Mouse (Mus musculus): ENCODE data around the gene Agpat4. TPM values are rescaled to one million over a fixed set of nuclear protein-coding genes. Genes with fewer than 3 reads are reported as not detected.
A peak's percentile ranks its signal among the peaks of the same experiment; 100 is the strongest.

Gene Agpat4
- polyA plus RNA-seq, 1 experiment from 2014 or later, result 25.7 TPM

- no peak overlapping the region for H3K4me2 ChIP-seq
- peaks cover 62% of the 10 kb centered on the region for H3K4me1 ChIP-seq (replicated peaks)
- H3K27ac ChIP-seq (replicated peaks), result peak overlapping the region; percentile 58
- H3K36me3 ChIP-seq (replicated peaks), result peaks cover 33% of the 10 kb centered on the region
- ATAC-seq (ENCODE audit: insufficient read depth), result no peak
- H3K9ac ChIP-seq, result no peak overlapping the region
- 34% methylated on average over 7 of the region's 7 CpGs for WGBS (ENCODE audit: insufficient replicate concordance)
- H3K27me3 ChIP-seq, result no peaks in the 10 kb centered on the region
- no peak overlapping the region for H3K4me3 ChIP-seq (replicated peaks)
- no peaks in the 10 kb centered on the region for H3K9me3 ChIP-seq (replicated peaks)
Observed at GRCm38 (mm10) chr17:12170791-12171497, 52.4 kb downstream of the Agpat4 start.

DNA sequence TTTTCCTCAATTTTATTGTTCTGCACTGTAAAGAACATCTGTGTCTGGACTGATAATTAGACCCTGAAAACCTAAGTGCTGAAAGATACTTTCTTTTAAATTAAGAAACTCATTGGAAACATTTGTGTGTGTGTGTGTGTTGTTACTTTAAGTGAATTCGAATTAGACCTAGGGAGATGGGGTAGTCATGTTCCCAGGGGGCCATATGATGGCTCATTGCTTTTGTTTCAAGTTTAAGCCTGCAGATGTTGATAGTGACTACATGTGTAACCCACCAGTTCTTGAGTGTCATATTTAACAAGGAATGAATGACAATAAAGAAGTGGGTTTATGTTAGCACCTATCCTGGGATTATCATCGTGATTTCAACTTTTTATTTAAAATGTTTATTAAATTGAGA is 53.2 kb downstream of the Agpat4 start:
- Histone ChIP-seq H3K27me3 (no peaks in the 10 kb centered on the region), H3K9ac (no peak overlapping the region), H3K27ac (replicated peaks) (no peak overlapping the region), H3K4me3 (replicated peaks) (no peak overlapping the region), H3K4me2 (no peak overlapping the region), H3K9me3 (replicated peaks) (no peaks in the 10 kb centered on the region), H3K36me3 (replicated peaks) (peaks cover 31% of the 10 kb centered on the region), H3K4me1 (replicated peaks) (peaks cover 62% of the 10 kb centered on the region)
- 86% methylated on average over 2 of the region's 2 CpGs for WGBS (ENCODE audit: insufficient replicate concordance)
- no peak for ATAC-seq (ENCODE audit: insufficient read depth)

DNA sequence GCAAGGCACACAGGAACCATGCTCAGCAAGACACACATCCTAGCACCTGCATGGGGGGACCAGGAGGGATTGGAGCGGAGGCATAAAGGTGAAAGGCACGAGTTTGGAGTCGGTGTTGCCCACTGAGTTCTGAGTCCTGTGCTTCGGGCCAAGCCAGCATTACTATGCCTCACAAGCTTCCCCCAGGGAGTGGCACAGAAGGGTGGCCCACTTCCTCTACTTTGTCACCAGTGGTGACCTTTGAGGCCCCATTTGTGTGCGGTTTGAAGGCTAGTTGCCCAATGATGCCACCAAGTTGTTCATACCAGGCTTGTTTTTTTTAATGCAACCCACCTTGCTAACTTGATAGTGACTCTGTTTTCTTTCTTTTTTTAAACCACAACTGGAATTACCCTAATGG is 55.7 kb downstream of the Agpat4 start:
- H3K27me3 ChIP-seq, result no peaks in the 10 kb centered on the region
- ATAC-seq (ENCODE audit: insufficient read depth), result no peak
- H3K9ac ChIP-seq, result no peak overlapping the region
- 86% methylated on average over 5 of the region's 5 CpGs for WGBS (ENCODE audit: insufficient replicate concordance)
- H3K4me1 ChIP-seq (replicated peaks), result peaks cover 54% of the 10 kb centered on the region
- peaks cover 52% of the 10 kb centered on the region for H3K36me3 ChIP-seq (replicated peaks)
- H3K4me2 ChIP-seq, result no peak overlapping the region
- H3K9me3 ChIP-seq (replicated peaks), result no peaks in the 10 kb centered on the region
- H3K27ac ChIP-seq (replicated peaks), result peak overlapping the region; percentile 16
- no peak overlapping the region for H3K4me3 ChIP-seq (replicated peaks)

DNA sequence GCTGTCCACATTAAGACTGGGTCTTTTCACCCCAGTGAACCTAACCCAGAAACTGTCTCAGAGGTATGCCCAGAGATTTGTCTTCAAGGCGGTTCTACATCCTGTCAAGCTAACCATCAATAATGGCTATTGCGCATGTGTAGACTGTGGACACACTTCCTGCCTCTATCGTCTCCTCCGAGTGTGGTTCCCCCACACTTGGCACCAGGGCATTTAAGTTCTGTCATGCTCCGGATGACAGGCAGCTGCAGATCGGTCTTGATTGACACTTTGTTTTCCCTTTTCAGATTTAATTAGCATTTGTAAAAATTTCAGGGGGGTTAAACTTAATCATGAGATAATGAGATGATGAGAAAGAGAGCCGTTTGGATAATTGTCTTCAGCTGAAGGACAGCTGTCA is 56.4 kb downstream of the Agpat4 start:
- peaks cover 55% of the 10 kb centered on the region for H3K4me1 ChIP-seq (replicated peaks)
- no peaks in the 10 kb centered on the region for H3K27me3 ChIP-seq
- H3K36me3 ChIP-seq (replicated peaks), result peaks cover 59% of the 10 kb centered on the region
- 72% methylated on average over 7 of the region's 7 CpGs for WGBS (ENCODE audit: insufficient replicate concordance)
- no peak overlapping the region; the same call in 1 of the 2 replicates for H3K27ac ChIP-seq (replicated peaks)
- H3K9me3 ChIP-seq (replicated peaks), result no peaks in the 10 kb centered on the region
- no peak overlapping the region for H3K4me2 ChIP-seq
- no peak overlapping the region for H3K9ac ChIP-seq
- no peak overlapping the region for H3K4me3 ChIP-seq (replicated peaks)
- no peak for ATAC-seq (ENCODE audit: insufficient read depth)

DNA sequence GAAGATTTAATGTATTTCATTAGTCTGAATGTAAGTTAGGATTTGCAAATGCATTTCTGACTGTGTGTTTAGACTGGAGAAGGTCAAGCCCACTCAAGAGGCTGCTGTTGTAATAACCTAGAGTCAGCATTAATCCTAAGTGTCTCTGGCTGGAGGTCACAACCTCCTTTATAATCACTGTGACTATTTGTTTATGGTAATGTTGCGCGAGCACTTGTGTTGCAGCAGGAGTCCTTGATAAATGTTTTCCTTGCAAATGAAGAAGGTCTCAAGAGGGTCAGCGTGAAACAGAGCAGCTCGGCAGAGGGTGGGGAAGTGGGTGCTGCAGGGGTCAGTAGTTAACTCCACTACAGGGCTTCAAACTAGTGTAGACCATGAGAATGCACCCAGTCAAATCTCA is 57.1 kb downstream of the Agpat4 start:
- no peak overlapping the region for H3K4me3 ChIP-seq (replicated peaks)
- H3K9me3 ChIP-seq (replicated peaks), result no peaks in the 10 kb centered on the region
- 84% methylated on average over 4 of the region's 4 CpGs for WGBS (ENCODE audit: insufficient replicate concordance)
- H3K9ac ChIP-seq, result no peak overlapping the region
- no peak overlapping the region for H3K4me2 ChIP-seq
- no peak for ATAC-seq (ENCODE audit: insufficient read depth)
- H3K27me3 ChIP-seq, result no peaks in the 10 kb centered on the region
- no peak overlapping the region for H3K27ac ChIP-seq (replicated peaks)
- H3K4me1 ChIP-seq (replicated peaks), result peaks cover 52% of the 10 kb centered on the region
- H3K36me3 ChIP-seq (replicated peaks), result peaks cover 65% of the 10 kb centered on the region

DNA sequence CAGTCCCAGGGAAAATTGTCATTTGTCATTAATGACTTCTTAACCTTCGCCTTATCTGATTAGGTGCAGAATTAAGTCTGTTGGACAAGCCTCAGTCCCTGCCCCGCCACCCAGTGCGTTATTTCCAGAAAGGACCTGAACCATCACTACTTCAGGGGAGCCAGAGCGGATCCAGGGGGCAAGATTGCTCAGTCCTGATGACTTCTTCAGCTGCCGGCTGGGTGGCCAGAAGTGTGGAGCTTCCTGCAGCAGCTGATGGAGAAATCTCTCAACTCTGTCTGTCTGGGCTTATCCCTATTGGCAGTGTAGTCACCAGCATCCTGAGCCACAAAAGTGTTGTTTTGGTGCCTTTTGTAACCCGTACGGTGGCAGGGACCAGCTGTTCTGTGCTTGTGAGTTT is 60.8 kb downstream of the Agpat4 start:
- peak overlapping the region; percentile 25; the same call in 1 of the 2 replicates for H3K27ac ChIP-seq (replicated peaks)
- peaks cover 58% of the 10 kb centered on the region for H3K4me1 ChIP-seq (replicated peaks)
- 80% methylated on average over 7 of the region's 7 CpGs for whole genome bisulfite sequencing (ENCODE audit: insufficient replicate concordance)
- H3K36me3 ChIP-seq (replicated peaks), result peaks cover 59% of the 10 kb centered on the region
- H3K27me3 ChIP-seq, result no peaks in the 10 kb centered on the region
- H3K9me3 ChIP-seq (replicated peaks), result no peaks in the 10 kb centered on the region
- no peak overlapping the region for H3K9ac ChIP-seq
- no peak for ATAC-seq (ENCODE audit: insufficient read depth)
- no peak overlapping the region for H3K4me2 ChIP-seq
- no peak overlapping the region for H3K4me3 ChIP-seq (replicated peaks)

DNA sequence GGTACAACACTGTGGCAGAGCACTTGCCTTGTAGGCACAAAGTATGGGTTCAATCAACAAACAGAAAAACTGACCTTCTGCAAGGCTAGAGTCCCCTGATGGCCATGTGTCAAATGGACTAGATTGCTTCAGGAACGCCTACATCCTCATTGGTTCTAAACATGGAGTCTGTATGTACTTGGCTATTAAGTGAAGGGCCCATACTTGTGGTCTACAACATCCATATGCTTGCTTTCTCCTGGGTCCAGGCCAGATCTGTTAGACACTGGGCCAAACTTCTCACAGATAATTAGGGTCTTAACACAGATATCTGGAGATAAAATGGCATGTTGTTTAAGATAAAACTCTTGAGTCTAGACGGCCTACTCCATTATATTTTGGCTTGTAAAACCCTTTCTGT is 61.3 kb downstream of the Agpat4 start:
- H3K27me3 ChIP-seq, result no peaks in the 10 kb centered on the region
- peaks cover 60% of the 10 kb centered on the region for H3K4me1 ChIP-seq (replicated peaks)
- H3K4me3 ChIP-seq (replicated peaks), result no peak overlapping the region
- no peak for ATAC-seq (ENCODE audit: insufficient read depth)
- peaks cover 56% of the 10 kb centered on the region for H3K36me3 ChIP-seq (replicated peaks)
- 0 out of 2 replicates have a peak overlapping the region, but pooled peaks have one; percentile 25 for H3K27ac ChIP-seq (replicated peaks)
- no peak overlapping the region for H3K9ac ChIP-seq
- no peak overlapping the region for H3K4me2 ChIP-seq
- 56% methylated on average over 2 of the region's 2 CpGs for WGBS (ENCODE audit: insufficient replicate concordance)
- no peaks in the 10 kb centered on the region for H3K9me3 ChIP-seq (replicated peaks)

GRCm38 (mm10) chr17:12182702-12183485 is 64.4 kb downstream of the Agpat4 start:
- Histone ChIP-seq H3K27ac (replicated peaks) (peak overlapping the region; percentile 82), H3K9me3 (replicated peaks) (no peaks in the 10 kb centered on the region), H3K4me1 (replicated peaks) (peaks cover 91% of the 10 kb centered on the region), H3K9ac (peak overlapping the region; percentile 28; the same call in 1 of the 2 replicates), H3K36me3 (replicated peaks) (peaks cover 36% of the 10 kb centered on the region), H3K4me2 (peak overlapping the region; percentile 36), H3K4me3 (replicated peaks) (no peak overlapping the region), H3K27me3 (no peaks in the 10 kb centered on the region)
- peak; percentile 59 for ATAC-seq (ENCODE audit: insufficient read depth)
- 46% methylated on average over 5 of the region's 5 CpGs for WGBS (ENCODE audit: insufficient replicate concordance)

DNA sequence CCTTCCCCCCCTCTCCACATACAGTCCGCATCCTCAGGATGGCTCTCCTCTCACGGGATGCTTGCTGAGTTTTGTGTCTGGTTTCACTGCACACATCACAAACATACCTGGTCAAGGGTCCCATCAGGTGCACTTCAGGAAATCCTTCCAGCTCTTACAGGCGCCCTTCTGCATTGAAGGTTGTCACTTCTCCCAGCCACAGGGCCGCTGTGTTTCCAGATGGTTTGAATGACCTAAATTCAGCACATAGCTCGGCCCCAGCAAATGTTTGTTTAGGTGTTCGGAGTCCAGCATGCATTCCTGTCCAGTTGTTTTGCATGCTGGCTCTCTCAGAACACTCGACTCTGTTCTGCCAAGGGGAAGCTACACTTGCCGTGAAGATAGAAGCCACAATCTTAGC is 65.8 kb downstream of the Agpat4 start:
- Histone ChIP-seq H3K4me2 (no peak overlapping the region), H3K4me3 (replicated peaks) (no peak overlapping the region), H3K4me1 (replicated peaks) (peaks cover 83% of the 10 kb centered on the region), H3K27ac (replicated peaks) (peak overlapping the region; percentile 82), H3K9me3 (replicated peaks) (no peaks in the 10 kb centered on the region), H3K36me3 (replicated peaks) (peaks cover 35% of the 10 kb centered on the region), H3K27me3 (no peaks in the 10 kb centered on the region), H3K9ac (peak overlapping the region; percentile 13; the same call in 1 of the 2 replicates)
- ATAC-seq (ENCODE audit: insufficient read depth), result no peak
- WGBS (ENCODE audit: insufficient replicate concordance), result 74% methylated on average over 8 of the region's 8 CpGs

DNA sequence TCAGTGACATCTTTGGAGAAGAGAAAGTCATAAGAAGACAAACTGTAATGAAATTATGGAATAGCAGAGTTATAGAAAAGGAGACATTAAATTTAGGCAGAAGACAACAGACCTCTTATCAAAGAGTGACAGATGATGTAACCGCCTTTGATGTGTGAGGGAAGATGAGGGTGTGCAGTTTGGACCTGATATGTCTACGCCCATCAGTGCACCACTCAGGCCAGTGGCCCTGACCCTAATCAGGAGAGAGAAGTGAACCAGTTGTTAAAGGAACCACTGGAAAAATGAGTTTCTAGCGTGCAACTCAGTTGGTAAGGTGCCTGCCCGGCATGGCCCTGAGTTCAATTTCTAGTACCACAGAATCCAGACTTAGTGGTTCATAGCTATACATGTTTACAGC is 67.4 kb downstream of the Agpat4 start:
- Histone ChIP-seq H3K9me3 (replicated peaks) (no peaks in the 10 kb centered on the region), H3K9ac (peak overlapping the region; percentile 56), H3K27me3 (no peaks in the 10 kb centered on the region), H3K4me3 (replicated peaks) (no peak overlapping the region), H3K27ac (replicated peaks) (peak overlapping the region; percentile 91), H3K36me3 (replicated peaks) (peaks cover 31% of the 10 kb centered on the region), H3K4me2 (peak overlapping the region; percentile 41), H3K4me1 (replicated peaks) (peaks cover 87% of the 10 kb centered on the region)
- 21% methylated on average over 4 of the region's 4 CpGs for WGBS (ENCODE audit: insufficient replicate concordance)
- ATAC-seq (ENCODE audit: insufficient read depth), result peak; percentile 97

DNA sequence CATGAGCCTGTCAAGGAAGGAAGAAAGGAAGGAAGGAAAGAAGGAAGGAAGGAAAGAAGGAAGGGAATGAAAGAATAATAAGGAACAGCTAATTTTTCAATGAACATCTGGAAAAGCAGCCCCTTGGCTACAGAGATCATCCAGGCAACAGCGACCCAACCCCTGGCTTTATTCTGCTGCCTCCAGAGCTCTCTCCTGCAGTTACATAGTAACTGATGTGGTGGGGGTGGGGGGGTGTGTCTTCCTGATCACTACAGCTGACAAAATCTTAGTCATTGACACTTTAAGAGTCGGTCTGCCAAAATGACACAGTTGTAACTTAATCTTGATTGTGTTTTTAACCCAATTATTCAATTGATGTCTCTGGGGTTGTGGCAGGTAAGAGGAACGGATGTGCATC is 67.8 kb downstream of the Agpat4 start:
- 41% methylated on average over 3 of the region's 3 CpGs for WGBS (ENCODE audit: insufficient replicate concordance)
- H3K36me3 ChIP-seq (replicated peaks), result peaks cover 35% of the 10 kb centered on the region

More for the DNA sequence above, 67.8 kb downstream of the Agpat4 start:
- Histone ChIP-seq H3K4me2 (peak overlapping the region; percentile 41), H3K27me3 (no peaks in the 10 kb centered on the region), H3K4me1 (replicated peaks) (peaks cover 88% of the 10 kb centered on the region), H3K9ac (peak overlapping the region; percentile 56), H3K27ac (replicated peaks) (peak overlapping the region; percentile 91), H3K4me3 (replicated peaks) (no peak overlapping the region), H3K9me3 (replicated peaks) (no peaks in the 10 kb centered on the region)
- peak; percentile 68 for ATAC-seq (ENCODE audit: insufficient read depth)
